Mouse (Mus musculus) liver, embryonic 12.5 days (tissue): ENCODE measurements around the gene Gm10439. TPM values are rescaled to one million over a fixed set of nuclear protein-coding genes. Genes with fewer than 3 reads are reported as not detected.
"Not testable (repeated sequence)": the region's sequence is repeated elsewhere in the genome, so short reads cannot be mapped to it uniquely, and the experiment has no call there.

Source experiments
- ATAC-seq: fragments of 200-750 bp; cut with Nextera tagmentation; 2 replicates; pipeline ENCODE4 v1.8.0; 2017; ENCODE audit warnings: moderate number of reproducible peaks, mild to moderate bottlenecking, moderate library complexity
- H3K27ac ChIP-seq: fragments of 300-500 bp; sonication (generic); 2 replicates; pipeline ENCODE4 v1.5.1; 2016; ENCODE audit warnings: mild to moderate bottlenecking
- H3K27me3 ChIP-seq: fragments of 300-500 bp; sonication (generic); replicated peaks from 2 replicates; pipeline ENCODE4 v1.6.1; 2016; ENCODE audit warnings: mild to moderate bottlenecking, moderate library complexity
- H3K36me3 ChIP-seq: fragments of 300-500 bp; sonication (generic); 2 replicates; pipeline ENCODE4 v1.6.1; 2016; ENCODE audit warnings: mild to moderate bottlenecking, moderate library complexity
- H3K4me1 ChIP-seq: fragments of 300-500 bp; sonication (generic); 2 replicates; pipeline ENCODE4 v1.6.1; 2016
- H3K4me2 ChIP-seq: fragments of 300-500 bp; sonication (generic); 2 replicates; pipeline ENCODE4 v1.6.1; 2016; ENCODE audit warnings: mild to moderate bottlenecking, moderate library complexity
- H3K4me3 ChIP-seq: fragments of 300-500 bp; sonication (generic); 2 replicates; pipeline ENCODE4 v1.5.1; 2016; ENCODE audit warnings: mild to moderate bottlenecking, moderate library complexity
- H3K9ac ChIP-seq: fragments of 300-500 bp; sonication (generic); 2 replicates; pipeline ENCODE4 v1.6.1; 2016; ENCODE audit warnings: mild to moderate bottlenecking, moderate library complexity
- H3K9me3 ChIP-seq: fragments of 300-500 bp; sonication (generic); replicated peaks from 2 replicates; pipeline ENCODE4 v1.6.1; 2016; ENCODE audit warnings: mild to moderate bottlenecking, moderate library complexity
- WGBS: fragments of 180-500 bp; shearing (Covaris S2); methylation state at CpG from one replicate; pipeline ENCODE4 v1.1.7; 2016; ENCODE audit not compliant: insufficient replicate concordance; 5-methylcytosine and 5-hydroxymethylcytosine counted together
- polyA plus RNA-seq: library from polyadenylated mRNA; unstranded; fragments of >200 nt; fragmentation: Nextera tagmentation; extraction: Ambion mirVana; gene quantifications from 2 replicates; pipeline ENCODE4 v1.2.1, GENCODE M21; 2016

Gm10439 gene
- polyA plus RNA-seq: not detected in 2 replicates

GRCm38 (mm10) chrX:149594270-149594669 is at the start of gene Gm10439:
Gm10439 (plus strand) TSS chrX:149594570.
- WGBS: no CpG with 5 or more reads among the region's 6 CpGs
- H3K4me3 ChIP-seq, H3K36me3 ChIP-seq, H3K27me3 ChIP-seq, H3K9me3 ChIP-seq, H3K27ac ChIP-seq, ATAC-seq, H3K9ac ChIP-seq, H3K4me1 ChIP-seq, H3K4me2 ChIP-seq: not testable (repeated sequence)

Other genes starting within 250 kb of the Gm10439 start
- gene Gm15085, start 147.0 kb upstream of the Gm10439 start, polyA plus RNA-seq: not detected in 2 replicates
- not detected in 2 replicates for gene Gm15097, start 189.9 kb downstream of the Gm10439 start, polyA plus RNA-seq